Mouse (Mus musculus): ENCODE measurements around the gene 4921509C19Rik. TPM values are rescaled to one million over a fixed set of nuclear protein-coding genes. Genes with fewer than 3 reads are reported as not detected.
A peak's percentile ranks its signal among the peaks of the same experiment; 100 is the strongest.
"Not testable (repeated sequence)": the region's sequence is repeated elsewhere in the genome, so short reads cannot be mapped to it uniquely, and the experiment has no call there.

4921509C19Rik gene
- total RNA-seq (2021) = not detected
- long read RNA-seq, experiment 1 = 0 reads
- long read RNA-seq, experiment 2 = 0 reads

GRCm38 (mm10) chr2:151476053-151476452 lies at the start of gene 4921509C19Rik:
Gene 4921509C19Rik (minus strand): TSS chr2:151476153.
- DNase-seq (ENCODE audit: low spot score) = not testable (repeated sequence)

DNA sequence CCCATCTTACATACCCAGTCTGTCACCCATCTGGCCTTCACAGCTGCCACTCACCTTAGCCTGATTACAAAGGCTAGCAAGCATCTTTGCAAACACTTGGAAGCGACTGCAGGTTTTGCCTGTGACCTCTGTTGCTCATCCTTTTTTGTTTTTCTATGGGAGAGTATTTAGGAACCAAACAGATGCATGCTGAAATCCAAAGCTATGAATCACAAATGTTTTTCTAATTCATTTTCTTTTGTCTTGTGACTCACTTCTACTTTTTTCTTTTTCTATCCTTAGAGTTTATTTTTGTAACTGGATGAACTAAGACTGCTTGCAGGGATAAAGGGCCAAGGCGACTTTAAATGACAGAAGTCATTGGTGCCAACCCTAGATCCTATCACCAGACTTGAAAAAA lies 49.6 kb upstream of the 4921509C19Rik start:
- no peak for DNase-seq (ENCODE audit: low spot score)

DNA sequence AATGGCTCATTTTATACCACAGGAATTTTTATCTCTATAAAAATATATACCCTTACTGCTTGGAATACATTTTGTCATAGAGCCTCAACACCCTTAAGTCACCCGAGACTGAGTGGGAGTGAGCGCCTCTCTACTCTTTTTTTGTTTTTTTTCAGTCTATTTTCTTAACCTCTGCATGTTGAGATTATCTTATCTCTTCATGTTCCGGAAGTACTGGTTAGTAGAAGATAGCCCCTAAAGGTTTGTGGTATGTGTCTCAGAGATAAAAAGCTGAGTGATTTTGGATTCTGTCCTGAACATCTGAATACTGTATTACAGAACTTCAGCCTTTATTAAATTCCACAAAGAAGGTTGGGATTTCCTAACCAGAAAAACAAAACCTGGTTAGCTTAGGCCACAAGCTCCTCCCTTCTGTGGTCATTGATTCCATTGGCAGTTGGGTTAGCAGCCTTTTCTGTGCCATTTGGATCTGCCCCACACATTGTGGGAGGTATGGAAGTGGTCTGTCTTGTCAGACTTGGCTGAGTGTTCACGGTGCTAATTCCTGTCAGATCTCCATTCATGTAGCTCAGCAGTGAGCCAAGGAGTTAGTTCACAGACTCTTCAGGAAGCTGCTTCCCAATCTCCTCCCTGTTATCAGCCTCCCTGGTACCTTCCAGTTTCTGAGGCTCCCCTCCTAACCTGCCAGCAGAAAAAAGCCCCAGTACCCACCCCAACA lies 48.5 kb upstream of the 4921509C19Rik start:
- no peak for DNase-seq (ENCODE audit: low spot score)

DNA sequence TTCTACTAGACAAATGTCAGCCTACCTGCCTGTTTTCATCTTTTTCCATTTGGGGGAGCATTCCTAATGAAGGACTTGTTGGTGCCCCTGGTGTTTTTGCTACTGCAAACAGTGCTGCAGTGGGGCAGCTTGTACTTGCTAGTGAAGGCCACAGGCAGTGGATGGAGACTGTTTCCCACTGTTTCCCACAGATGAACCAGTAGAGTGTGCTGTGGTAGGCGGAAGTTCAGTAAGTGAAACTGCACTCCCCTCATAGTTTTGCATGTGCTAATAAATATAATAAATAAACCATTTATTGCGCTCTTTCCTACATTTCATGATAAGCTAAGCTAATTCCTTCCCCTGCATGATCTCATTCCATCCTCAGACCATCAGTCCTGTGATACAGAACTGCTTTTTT lies 43.0 kb upstream of the 4921509C19Rik start:
- no peak for DNase-seq (ENCODE audit: low spot score)

GRCm38 (mm10) chr2:151513525-151514285 lies 37.8 kb upstream of the 4921509C19Rik start:
- no peak for DNase-seq (ENCODE audit: low spot score)

DNA sequence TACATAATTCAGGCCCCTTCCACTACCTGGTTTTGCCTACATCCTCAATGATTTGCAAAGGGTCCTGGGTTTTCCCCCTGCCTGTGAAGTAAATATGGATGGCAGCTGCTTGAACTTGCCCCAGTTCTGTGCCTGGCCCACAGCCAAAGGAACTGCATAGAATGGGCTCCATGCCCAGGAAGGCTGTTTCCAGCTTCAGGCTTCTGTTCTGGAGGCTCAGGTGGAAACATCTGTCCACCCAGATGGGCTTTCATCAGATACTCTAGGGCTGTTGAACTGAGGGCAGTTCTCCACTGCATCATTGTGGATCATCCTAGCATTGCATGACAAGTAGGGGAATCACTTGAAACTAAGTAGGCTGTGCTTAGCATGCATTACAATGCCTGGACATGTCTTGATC lies 36.2 kb upstream of the 4921509C19Rik start:
- DNase-seq (ENCODE audit: low spot score) = peak; percentile 34

DNA sequence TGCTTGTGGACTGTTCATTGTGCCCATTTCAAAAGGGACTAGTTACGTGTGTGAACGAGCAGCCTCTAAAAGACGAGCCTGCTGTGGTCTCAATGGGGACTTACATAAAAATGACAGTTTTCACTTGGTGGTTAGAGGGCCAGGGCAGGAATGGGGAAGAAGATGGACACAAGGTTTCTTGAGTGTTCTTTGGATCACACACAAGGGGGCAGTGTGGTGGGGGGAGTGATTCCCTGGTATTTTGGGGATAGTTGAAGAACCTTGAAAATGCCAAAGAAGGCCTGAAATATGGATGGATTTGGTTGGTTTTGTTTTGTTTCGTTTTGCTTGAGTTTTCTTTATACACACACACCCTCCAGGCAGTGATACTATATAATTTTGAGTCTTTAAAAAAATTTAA lies 28.3 kb upstream of the 4921509C19Rik start:
- DNase-seq (ENCODE audit: low spot score) = no peak

- no peak for DNase-seq (ENCODE audit: low spot score)
Observed at GRCm38 (mm10) chr2:151500442-151501007, 24.6 kb upstream of the 4921509C19Rik start.

- DNase-seq (ENCODE audit: low spot score) = no peak
Observed at GRCm38 (mm10) chr2:151498358-151498757, 22.4 kb upstream of the 4921509C19Rik start.

- peak; percentile 95 for DNase-seq (ENCODE audit: low spot score)
Observed at GRCm38 (mm10) chr2:151494035-151494803, 18.3 kb upstream of the 4921509C19Rik start, which contains the start of gene Nsfl1c. Gene Nsfl1c (plus strand): TSS chr2:151494182.

DNA sequence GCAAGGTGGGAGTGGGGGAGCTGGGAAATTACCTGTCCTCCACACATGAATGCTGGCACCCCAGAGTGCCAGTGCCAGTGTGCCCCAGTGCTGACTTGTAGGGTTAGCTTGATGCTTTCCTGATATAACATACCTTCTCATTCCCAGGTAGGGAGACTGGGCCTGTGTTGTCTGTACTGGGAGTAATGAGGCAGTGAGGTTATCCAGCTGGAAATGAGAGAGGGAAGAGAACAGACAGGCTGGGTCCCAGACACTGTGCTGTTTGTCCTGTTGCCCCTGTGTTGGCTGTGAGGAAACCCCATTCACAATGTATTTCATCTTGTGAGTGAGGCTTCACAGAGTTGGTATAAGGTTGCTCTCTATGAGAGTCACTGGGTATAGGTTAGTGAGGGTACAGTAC lies 10.5 kb upstream of the 4921509C19Rik start:
- no peak for DNase-seq (ENCODE audit: low spot score)

DNA sequence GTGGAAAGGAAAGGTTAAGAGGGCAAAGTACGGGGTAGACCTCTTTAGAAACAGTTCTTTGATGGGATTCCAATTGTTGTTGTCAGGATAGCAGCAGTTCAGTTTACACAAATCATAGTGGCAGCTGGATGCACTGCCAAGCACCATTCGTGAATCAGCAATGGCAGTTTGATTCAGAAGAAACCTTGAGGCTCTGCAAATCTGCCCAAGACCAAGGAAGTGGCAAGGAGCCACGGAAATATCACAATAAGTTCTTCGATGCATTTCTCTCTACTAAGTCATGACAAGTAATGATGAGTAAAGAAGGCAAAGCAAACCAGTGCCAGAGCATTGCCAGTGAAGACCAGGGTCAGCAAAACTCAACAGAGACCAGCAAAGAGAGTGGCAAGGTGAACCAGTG lies 41.0 kb downstream of the 4921509C19Rik start:
- DNase-seq (ENCODE audit: low spot score) = not testable (repeated sequence)

DNA sequence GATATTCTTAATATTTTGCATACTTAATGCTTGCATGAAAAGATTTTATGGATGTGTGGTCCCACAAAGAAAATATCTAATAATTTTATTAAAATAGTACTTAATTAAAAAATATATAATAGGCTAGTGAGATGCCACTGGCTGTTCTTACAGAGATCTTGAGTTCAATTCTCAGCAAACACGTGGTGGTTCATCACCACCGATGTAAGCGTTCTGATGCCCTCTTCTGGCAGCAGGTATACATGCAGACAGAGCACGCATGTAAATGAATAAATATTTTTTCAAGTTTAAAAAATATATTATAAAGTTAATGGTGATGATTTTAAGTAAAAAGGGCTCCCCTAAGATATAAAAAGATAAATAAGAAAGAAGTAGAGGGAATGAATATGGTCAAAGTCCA lies 41.8 kb downstream of the 4921509C19Rik start:
- DNase-seq (ENCODE audit: low spot score) = not testable (repeated sequence)

Other genes starting within 250 kb of the 4921509C19Rik start
- 10 to 100 TPM; 81.6 to 83.1 TPM for gene Nsfl1c, start 18.0 kb upstream of the 4921509C19Rik start, total RNA-seq (2021)
- gene Fkbp1a, start 66.3 kb upstream of the 4921509C19Rik start, total RNA-seq (2021) = 100 to 1,000 TPM; 157 to 163 TPM
- 1 to 10 TPM in 1 of 2 experiments, under 1 TPM in 1; 0.74 to 1.2 TPM for gene Sdcbp2, start 96.5 kb upstream of the 4921509C19Rik start, total RNA-seq (2021)
- 10 to 100 TPM; 30.7 to 33.2 TPM for gene Snph, start 156.4 kb upstream of the 4921509C19Rik start, total RNA-seq (2021)
- not detected for gene Rad21l, start 192.4 kb upstream of the 4921509C19Rik start, total RNA-seq (2021)
- gene Tmem74b, start 225.9 kb upstream of the 4921509C19Rik start, total RNA-seq (2021) = 1 to 10 TPM in 1 of 2 experiments, under 1 TPM in 1; 0.89 to 1.4 TPM